Mouse (Mus musculus) cerebellum, adult 2 months (tissue): ENCODE results near the gene Syngr2.

Source experiments
- CTCF ChIP-seq: fragments of 200-500 bp; IDR thresholded peaks from 2 replicates; pipeline ENCODE4 v1.5.1; 2011; ENCODE audit warnings: low read depth, mild to moderate bottlenecking, control low read depth, low read length, moderate library complexity, borderline replicate concordance; ENCODE audit not compliant: insufficient read depth
- POLR2A ChIP-seq: fragments of 200-500 bp; IDR thresholded peaks from 2 replicates; pipeline ENCODE4 v1.6.1; 2011; ENCODE audit warnings: low read length, control low read depth, borderline replicate concordance; ENCODE audit not compliant: insufficient read depth

- TF ChIP-seq POLR2A (no peak), CTCF (no peak)
Measured at GRCm38 (mm10) chr11:117819095-117819494, 9.6 kb downstream of the Syngr2 start.
